Mouse (Mus musculus): ENCODE measurements around the gene Slain1. TPM values are rescaled to one million over a fixed set of nuclear protein-coding genes. Genes with fewer than 3 reads are reported as not detected.
"Not testable (repeated sequence)": the region's sequence is repeated elsewhere in the genome, so short reads cannot be mapped to it uniquely, and the experiment has no call there.

Slain1 gene
- polyA plus RNA-seq, 1 experiment from 2014 or later = 0.49 TPM

GRCm38 (mm10) chr14:103742150-103742549 lies 92.1 kb downstream of the Slain1 start:
- Histone ChIP-seq H3K36me3 (ENCODE audit: control insufficient read depth, insufficient read depth, low read length) (no peaks in the 10 kb centered on the region), H3K27me3 (replicated peaks; ENCODE audit: control insufficient read depth, insufficient read depth, low read length) (no peaks in the 10 kb centered on the region), H3K4me1 (replicated peaks; ENCODE audit: control insufficient read depth, insufficient read depth, low read length) (no peaks in the 10 kb centered on the region), H3K9ac (ENCODE audit: low read depth, low read length) (no peak overlapping the region), H3K4me2 (no peak overlapping the region), H3K27ac (ENCODE audit: low read depth, low read length) (no peak overlapping the region), H3K4me3 (ENCODE audit: low read depth, low read length) (no peak overlapping the region), H3K9me3 (ENCODE audit: control insufficient read depth, low read length) (no peaks in the 10 kb centered on the region)
- DNase-seq (ENCODE audit: low spot score) = no peak
- ATAC-seq (replicated peaks; ENCODE audit: low FRiP score) = no peak
- 71% methylated on average over 8 of the region's 8 CpGs for WGBS

- 60% methylated on average over 6 of the region's 6 CpGs for WGBS
- no peaks in the 10 kb centered on the region for H3K36me3 ChIP-seq (ENCODE audit: control insufficient read depth, insufficient read depth, low read length)
- ATAC-seq (replicated peaks; ENCODE audit: low FRiP score) = no peak
Measured at GRCm38 (mm10) chr14:103747345-103747744, 97.3 kb downstream of the Slain1 start.

GRCm38 (mm10) chr14:103750638-103751037 lies 100.6 kb downstream of the Slain1 start:
- not testable (repeated sequence) for ATAC-seq (replicated peaks; ENCODE audit: low FRiP score); H3K9me3 ChIP-seq (ENCODE audit: control insufficient read depth, low read length); H3K9ac ChIP-seq (ENCODE audit: low read depth, low read length); H3K4me1 ChIP-seq (replicated peaks; ENCODE audit: control insufficient read depth, insufficient read depth, low read length); H3K27ac ChIP-seq (ENCODE audit: low read depth, low read length); H3K4me3 ChIP-seq (ENCODE audit: low read depth, low read length); H3K4me2 ChIP-seq; H3K36me3 ChIP-seq (ENCODE audit: control insufficient read depth, insufficient read depth, low read length); DNase-seq (ENCODE audit: low spot score); H3K27me3 ChIP-seq (replicated peaks; ENCODE audit: control insufficient read depth, insufficient read depth, low read length)
- WGBS = 82% methylated on average over 4 of the region's 4 CpGs

More at GRCm38 (mm10) chr14:103747345-103747744, 97.3 kb downstream of the Slain1 start:
- Histone ChIP-seq H3K4me2 (no peak overlapping the region), H3K27me3 (replicated peaks; ENCODE audit: control insufficient read depth, insufficient read depth, low read length) (no peaks in the 10 kb centered on the region), H3K9me3 (ENCODE audit: control insufficient read depth, low read length) (no peaks in the 10 kb centered on the region), H3K4me1 (replicated peaks; ENCODE audit: control insufficient read depth, insufficient read depth, low read length) (no peaks in the 10 kb centered on the region), H3K4me3 (ENCODE audit: low read depth, low read length) (no peak overlapping the region), H3K9ac (ENCODE audit: low read depth, low read length) (no peak overlapping the region), H3K27ac (ENCODE audit: low read depth, low read length) (no peak overlapping the region)
- DNase-seq (ENCODE audit: low spot score) = no peak

GRCm38 (mm10) chr14:103751384-103751783 lies 101.4 kb downstream of the Slain1 start:
- no peaks in the 10 kb centered on the region for H3K27me3 ChIP-seq (replicated peaks; ENCODE audit: control insufficient read depth, insufficient read depth, low read length)
- no peak for DNase-seq (ENCODE audit: low spot score)
- no peaks in the 10 kb centered on the region for H3K36me3 ChIP-seq (ENCODE audit: control insufficient read depth, insufficient read depth, low read length)
- H3K4me1 ChIP-seq (replicated peaks; ENCODE audit: control insufficient read depth, insufficient read depth, low read length) = no peaks in the 10 kb centered on the region
- H3K27ac ChIP-seq (ENCODE audit: low read depth, low read length) = no peak overlapping the region
- H3K9ac ChIP-seq (ENCODE audit: low read depth, low read length) = no peak overlapping the region
- no peak overlapping the region for H3K4me3 ChIP-seq (ENCODE audit: low read depth, low read length)
- no peak overlapping the region for H3K4me2 ChIP-seq
- ATAC-seq (replicated peaks; ENCODE audit: low FRiP score) = no peak
- no peaks in the 10 kb centered on the region for H3K9me3 ChIP-seq (ENCODE audit: control insufficient read depth, low read length)

- WGBS = 81% methylated on average over 7 of the region's 7 CpGs
- Histone ChIP-seq H3K4me3 (ENCODE audit: low read depth, low read length) (no peak overlapping the region), H3K9me3 (ENCODE audit: control insufficient read depth, low read length) (no peaks in the 10 kb centered on the region), H3K4me1 (replicated peaks; ENCODE audit: control insufficient read depth, insufficient read depth, low read length) (no peaks in the 10 kb centered on the region), H3K36me3 (ENCODE audit: control insufficient read depth, insufficient read depth, low read length) (no peaks in the 10 kb centered on the region), H3K27ac (ENCODE audit: low read depth, low read length) (no peak overlapping the region), H3K27me3 (replicated peaks; ENCODE audit: control insufficient read depth, insufficient read depth, low read length) (no peaks in the 10 kb centered on the region), H3K9ac (ENCODE audit: low read depth, low read length) (no peak overlapping the region), H3K4me2 (no peak overlapping the region)
- DNase-seq (ENCODE audit: low spot score) (no peak), ATAC-seq (replicated peaks; ENCODE audit: low FRiP score) (no peak)
Measured at GRCm38 (mm10) chr14:103752773-103753172, 102.7 kb downstream of the Slain1 start.

GRCm38 (mm10) chr14:103754041-103754440 lies 104.0 kb downstream of the Slain1 start:
- ATAC-seq (replicated peaks; ENCODE audit: low FRiP score) (no peak), DNase-seq (ENCODE audit: low spot score) (no peak)
- H3K9me3 ChIP-seq (ENCODE audit: control insufficient read depth, low read length) = no peaks in the 10 kb centered on the region
- WGBS = 79% methylated on average over 7 of the region's 7 CpGs
- H3K4me3 ChIP-seq (ENCODE audit: low read depth, low read length) = no peak overlapping the region
- H3K4me1 ChIP-seq (replicated peaks; ENCODE audit: control insufficient read depth, insufficient read depth, low read length) = no peaks in the 10 kb centered on the region
- H3K9ac ChIP-seq (ENCODE audit: low read depth, low read length) = no peak overlapping the region
- no peaks in the 10 kb centered on the region for H3K27me3 ChIP-seq (replicated peaks; ENCODE audit: control insufficient read depth, insufficient read depth, low read length)
- H3K36me3 ChIP-seq (ENCODE audit: control insufficient read depth, insufficient read depth, low read length) = no peaks in the 10 kb centered on the region
- no peak overlapping the region for H3K27ac ChIP-seq (ENCODE audit: low read depth, low read length)
- no peak overlapping the region for H3K4me2 ChIP-seq

- no peak; the same call in 1 of the 2 replicates for ATAC-seq (replicated peaks; ENCODE audit: low FRiP score)
- WGBS = 79% methylated on average over 9 of the region's 9 CpGs
Measured at GRCm38 (mm10) chr14:103754465-103754864, 104.4 kb downstream of the Slain1 start.

More at GRCm38 (mm10) chr14:103754465-103754864, 104.4 kb downstream of the Slain1 start:
- Histone ChIP-seq H3K27ac (ENCODE audit: low read depth, low read length) (no peak overlapping the region), H3K36me3 (ENCODE audit: control insufficient read depth, insufficient read depth, low read length) (no peaks in the 10 kb centered on the region), H3K9ac (ENCODE audit: low read depth, low read length) (no peak overlapping the region), H3K4me3 (ENCODE audit: low read depth, low read length) (no peak overlapping the region), H3K4me2 (no peak overlapping the region), H3K27me3 (replicated peaks; ENCODE audit: control insufficient read depth, insufficient read depth, low read length) (no peaks in the 10 kb centered on the region), H3K9me3 (ENCODE audit: control insufficient read depth, low read length) (no peaks in the 10 kb centered on the region), H3K4me1 (replicated peaks; ENCODE audit: control insufficient read depth, insufficient read depth, low read length) (no peaks in the 10 kb centered on the region)
- no peak for DNase-seq (ENCODE audit: low spot score)

Small RNA genes lying within 50 kb of the gene (microRNA-seq; reads per million reads assigned to microRNA genes)
- not detected for gene Gm22877 (ENCODE audit: borderline number of aligned reads)

Other genes with a start within 250 kb of the Slain1 start
- 0.34 and 0.38 TPM in 2 replicates for gene Scel, start 136.9 kb upstream of the Slain1 start, polyA plus RNA-seq (2014; fragmentation: Nextera tagmentation; extraction: Ambion mirVana)
- 24.6 and 25.7 TPM in 2 replicates for gene Ednrb, start 194.2 kb downstream of the Slain1 start, polyA plus RNA-seq (2014; fragmentation: Nextera tagmentation; extraction: Ambion mirVana)